In genomic region chr19:40684124-40684523, GRCm38 (mm10) we compare ENCODE assay signal across 18 mouse cellular contexts.
DNase-seq lines count a peak whose midpoint lies in the region; ATAC-seq and TF ChIP-seq lines count a peak whose summit lies in the region.
"Had no signal": no experiment of that assay in that cellular context is flagged by ENCODE, and none has a peak within 500 bp of the region (broad histone marks: within the 10 kb centered on the region; RNA-seq: fewer than 3 reads in every experiment).

No protein-coding gene starts in this region.

- WGBS in kidney, embryonic 16.5 days, result 92% methylated on average over 1 of the region's 1 CpGs
- WGBS in macrophage (ENCODE audit: missing documents), result 0% methylated on average over 1 of the region's 1 CpGs
- 93% methylated on average over 1 of the region's 1 CpGs for WGBS in embryonic facial prominence, embryonic 10.5 days
- 88% methylated on average over 1 of the region's 1 CpGs for WGBS in hindbrain, embryonic 10.5 days

- no peaks in the 10 kb centered on the region for H3K36me3 ChIP-seq in kidney, embryonic 16.5 days (ENCODE audit: insufficient read depth, low read length)
- peaks cover 9 to 34% of the 10 kb centered on the region in 2 experiments for H3K36me3 ChIP-seq in CH12.LX (replicated peaks in 1 of 2; ENCODE audit: control insufficient read depth in 1 of 2, insufficient read depth in 1 of 2, low read length in 1 of 2)
- H3K36me3 ChIP-seq in macrophage (ENCODE audit: inconsistent target), result peaks cover 23% of the 10 kb centered on the region; the same call in 1 of the 2 replicates
- no peaks in the 10 kb centered on the region for H3K36me3 ChIP-seq in embryonic facial prominence, embryonic 10.5 days (replicated peaks)
- no peaks in the 10 kb centered on the region for H3K36me3 ChIP-seq in hindbrain, embryonic 10.5 days
- H3K36me3 ChIP-seq: embryonic facial prominence, embryonic 13.5 days; hindbrain, embryonic 13.5 days; limb, embryonic 15.5 days; midbrain, embryonic 13.5 days had no signal

- TF ChIP-seq CTCF in CH12.LX (conservative IDR thresholded peaks at IDR 0.05 in 1 of 2, IDR thresholded peaks at IDR 0.05 in 1 of 2; ENCODE audit: low read depth in 2 of 2, low read length in 2 of 2), result no peak

- TF ChIP-seq EP300 in CH12.LX (IDR thresholded peaks at IDR 0.05; ENCODE audit: low read length), result no peak; the same call in 1 of the 2 replicates

- no peak for TF ChIP-seq POLR2A in CH12.LX (IDR thresholded peaks at IDR 0.05; ENCODE audit: low read depth, low read length)

- dilution Hi-C loops in CH12.LX (cut with MboI; ENCODE audit: extremely low pct_ligation_motif_present, extremely low pct_unique_long_range_greater_than_20kb, low sequenced_read_pairs), result no loop called here

- DNase-seq in kidney, adult 9 months, result peak; percentile 12
- peak; percentile 42 for DNase-seq in 416B (ENCODE audit: low read depth)
- DNase-seq in CH12.LX (ENCODE audit: extremely low read depth), result peak; percentile 60
- DNase-seq in embryonic facial prominence, embryonic 10.5 days (ENCODE audit: low spot score), result no peak
- DNase-seq in adrenal gland, postnatal 10 days, result no peak
- no peak for DNase-seq in hindbrain, embryonic 10.5 days (ENCODE audit: low spot score)
- DNase-seq: adrenal gland, adult 2 months; cerebellum, adult 11-12 months; kidney, adult 8-10 months; lung, postnatal 4 days; thymus, postnatal 14 days had no signal

- no peak overlapping the region for H3K27ac ChIP-seq in kidney, embryonic 16.5 days (ENCODE audit: low read length)
- H3K27ac ChIP-seq in CH12.LX (ENCODE audit: insufficient read depth, low read depth) (no peak overlapping the region), macrophage (peak overlapping the region; percentile 46)
- no peak overlapping the region for H3K27ac ChIP-seq in embryonic facial prominence, embryonic 10.5 days (replicated peaks)
- H3K27ac ChIP-seq in hindbrain, embryonic 10.5 days, result no peak overlapping the region
- H3K27ac ChIP-seq: hindbrain, embryonic 13.5 days; limb, embryonic 15.5 days; midbrain, embryonic 13.5 days had no signal

- no peaks in the 10 kb centered on the region for H3K4me1 ChIP-seq in kidney, embryonic 16.5 days (ENCODE audit: insufficient read depth, low read length)
- peaks cover 40 to 87% of the 10 kb centered on the region in 2 experiments for H3K4me1 ChIP-seq in CH12.LX (ENCODE audit: control insufficient read depth in 1 of 2, insufficient read depth in 2 of 2)
- no peaks in the 10 kb centered on the region for H3K4me1 ChIP-seq in embryonic facial prominence, embryonic 10.5 days
- H3K4me1 ChIP-seq in hindbrain, embryonic 10.5 days (replicated peaks), result no peaks in the 10 kb centered on the region
- H3K4me1 ChIP-seq: hindbrain, embryonic 13.5 days; limb, embryonic 15.5 days; midbrain, embryonic 13.5 days had no signal

- no peak for TF ChIP-seq RAD21 in CH12.LX (IDR thresholded peaks at IDR 0.05; ENCODE audit: low read depth, low read length)

- no peak for ATAC-seq in kidney, embryonic 16.5 days (ENCODE audit: low FRiP score, low TSS enrichment)
- ATAC-seq: forebrain, embryonic 16.5 days; midbrain, embryonic 13.5 days had no signal

- H3K27me3 ChIP-seq in kidney, embryonic 16.5 days (ENCODE audit: insufficient read depth, low read length), result no peaks in the 10 kb centered on the region
- H3K27me3 ChIP-seq in CH12.LX (replicated peaks), result no peaks in the 10 kb centered on the region
- no peaks in the 10 kb centered on the region for H3K27me3 ChIP-seq in embryonic facial prominence, embryonic 10.5 days (replicated peaks; ENCODE audit: low read depth, poor library complexity, severe bottlenecking)
- H3K27me3 ChIP-seq in hindbrain, embryonic 10.5 days (ENCODE audit: insufficient read depth, poor library complexity, severe bottlenecking), result no peaks in the 10 kb centered on the region
- H3K27me3 ChIP-seq: embryonic facial prominence, embryonic 13.5 days; hindbrain, embryonic 13.5 days; limb, embryonic 15.5 days; midbrain, embryonic 13.5 days had no signal

- H3K79me2 ChIP-seq in CH12.LX (replicated peaks; ENCODE audit: control insufficient read depth, extremely low read depth, insufficient read depth, poor library complexity, severe bottlenecking), result peaks cover 6% of the 10 kb centered on the region
- peaks cover 92% of the 10 kb centered on the region for H3K79me2 ChIP-seq in macrophage (ENCODE audit: inconsistent target)

- no peaks in the 10 kb centered on the region for H3K9me3 ChIP-seq in kidney, embryonic 16.5 days (ENCODE audit: low read length)
- no peaks in the 10 kb centered on the region for H3K9me3 ChIP-seq in CH12.LX (replicated peaks; ENCODE audit: low read length)
- no peaks in the 10 kb centered on the region for H3K9me3 ChIP-seq in embryonic facial prominence, embryonic 10.5 days
- H3K9me3 ChIP-seq in hindbrain, embryonic 10.5 days, result no peaks in the 10 kb centered on the region
- H3K9me3 ChIP-seq: embryonic facial prominence, embryonic 13.5 days; hindbrain, embryonic 13.5 days; limb, embryonic 15.5 days; midbrain, embryonic 13.5 days had no signal

- H3K9ac ChIP-seq in kidney, embryonic 16.5 days (replicated peaks; ENCODE audit: low read length), result no peak overlapping the region
- H3K9ac ChIP-seq in CH12.LX (ENCODE audit: insufficient read depth, low read depth), result peak overlapping the region; percentile 36; the same call in 1 of the 2 replicates
- H3K9ac ChIP-seq: embryonic facial prominence, embryonic 13.5 days; hindbrain, embryonic 13.5 days; limb, embryonic 15.5 days; midbrain, embryonic 13.5 days had no signal

- in situ Hi-C loops in CH12.LX (cut with MboI; ENCODE audit: low pct_ligation_motif_present, low pct_unique_long_range_greater_than_20kb, low sequenced_read_pairs), result no loop called here

- no peak overlapping the region for H3K4me2 ChIP-seq in kidney, embryonic 16.5 days (replicated peaks; ENCODE audit: low read depth, low read length)
- H3K4me2 ChIP-seq in CH12.LX (ENCODE audit: insufficient read depth, low read depth, poor library complexity, severe bottlenecking), result peak overlapping the region; percentile 80
- H3K4me2 ChIP-seq: embryonic facial prominence, embryonic 13.5 days; hindbrain, embryonic 13.5 days; limb, embryonic 15.5 days; midbrain, embryonic 13.5 days had no signal

- H3K4me3 ChIP-seq in kidney, embryonic 16.5 days (ENCODE audit: low read length), result no peak overlapping the region
- no peak overlapping the region for H3K4me3 ChIP-seq in CH12.LX (replicated peaks in 1 of 3; ENCODE audit: low read depth in 2 of 3, low read length in 2 of 3, poor library complexity in 1 of 3)
- H3K4me3 ChIP-seq in macrophage (ENCODE audit: inconsistent target), result no peak overlapping the region
- H3K4me3 ChIP-seq in embryonic facial prominence, embryonic 10.5 days, result no peak overlapping the region
- no peak overlapping the region for H3K4me3 ChIP-seq in hindbrain, embryonic 10.5 days
- H3K4me3 ChIP-seq: embryonic facial prominence, embryonic 13.5 days; hindbrain, embryonic 13.5 days; limb, embryonic 15.5 days; midbrain, embryonic 13.5 days had no signal

TF ChIP-seq in CH12.LX, 34 proteins besides CTCF, POLR2A, EP300 and RAD21:
- TF ChIP-seq MEF2A (IDR thresholded peaks at IDR 0.05; ENCODE audit: borderline replicate concordance, low read depth, low read length) (no peak), MYC (IDR thresholded peaks at IDR 0.05; ENCODE audit: low read depth, low read length) (no peak), IRF4 (IDR thresholded peaks at IDR 0.05; ENCODE audit: low read depth, low read length) (no peak), ZNF384 (IDR thresholded peaks at IDR 0.05; ENCODE audit: low read depth, low read length) (no peak), KAT2A (IDR thresholded peaks at IDR 0.05; ENCODE audit: insufficient replicate concordance, low read length) (no peak), USF1 (IDR thresholded peaks at IDR 0.05; ENCODE audit: low read depth, low read length) (no peak), JUN (IDR thresholded peaks at IDR 0.05; ENCODE audit: insufficient read depth, low read depth, low read length) (no peak), RCOR1 (conservative IDR thresholded peaks at IDR 0.05; ENCODE audit: low read depth, low read length) (no peak), SMC3 (IDR thresholded peaks at IDR 0.05; ENCODE audit: low read depth, low read length) (no peak), HCFC1 (IDR thresholded peaks at IDR 0.05; ENCODE audit: low read depth, low read length) (no peak), NELFE (IDR thresholded peaks at IDR 0.05; ENCODE audit: low read depth, low read length) (no peak), MAZ (IDR thresholded peaks at IDR 0.05; ENCODE audit: low read depth, low read length) (no peak), SIN3A (IDR thresholded peaks at IDR 0.05; ENCODE audit: low read length) (peak; percentile 60; the same call in 1 of the 2 replicates), ZC3H11A (IDR thresholded peaks at IDR 0.05; ENCODE audit: low read depth, low read length) (no peak), ZMIZ1 (IDR thresholded peaks at IDR 0.05; ENCODE audit: low read depth, low read length) (no peak), ETS1 (conservative IDR thresholded peaks at IDR 0.05; ENCODE audit: low read depth, low read length) (peak; percentile 30; the same call in 1 of the 2 replicates), MAX (IDR thresholded peaks at IDR 0.05; ENCODE audit: low read length) (no peak)

Comparison
In these comparisons a context has a peak if more than half of its experiments do, and no peak if none do; other contexts are left out.
1. DNase-seq: peak in kidney, adult 9 months (single experiment), 416B (single experiment) and CH12.LX (single experiment); none in embryonic facial prominence, embryonic 10.5 days (single experiment), adrenal gland, postnatal 10 days (single experiment) and hindbrain, embryonic 10.5 days (single experiment).